Mouse (Mus musculus): ENCODE results near the gene Olfr360. TPM values are rescaled to one million over a fixed set of nuclear protein-coding genes. Genes with fewer than 3 reads are reported as not detected.

The Olfr360 gene
- not detected for polyA plus RNA-seq (2017; shearing (Covaris generic))

DNA sequence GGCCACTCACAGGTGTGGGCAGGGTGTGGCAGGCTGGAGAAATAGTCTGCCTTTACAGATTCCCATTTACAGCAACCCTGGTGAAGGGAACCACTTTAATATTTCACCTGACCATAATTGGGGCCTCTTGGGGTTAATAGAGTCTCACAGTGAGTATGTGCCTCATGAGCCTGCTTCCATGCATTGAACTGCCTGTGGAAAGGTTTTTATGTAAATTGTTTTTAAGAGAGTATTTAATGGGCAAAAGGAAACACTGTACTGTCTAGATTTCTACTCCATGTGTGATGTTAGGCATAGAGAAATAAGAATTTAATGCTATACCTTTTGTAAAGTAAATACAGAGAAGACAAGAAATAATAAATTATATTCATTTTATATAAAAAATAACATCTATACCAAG, at the start of gene Olfr360:
TSS of gene Olfr360 (plus strand) at position 301 of the 400 bp plus-strand sequence.

DNA sequence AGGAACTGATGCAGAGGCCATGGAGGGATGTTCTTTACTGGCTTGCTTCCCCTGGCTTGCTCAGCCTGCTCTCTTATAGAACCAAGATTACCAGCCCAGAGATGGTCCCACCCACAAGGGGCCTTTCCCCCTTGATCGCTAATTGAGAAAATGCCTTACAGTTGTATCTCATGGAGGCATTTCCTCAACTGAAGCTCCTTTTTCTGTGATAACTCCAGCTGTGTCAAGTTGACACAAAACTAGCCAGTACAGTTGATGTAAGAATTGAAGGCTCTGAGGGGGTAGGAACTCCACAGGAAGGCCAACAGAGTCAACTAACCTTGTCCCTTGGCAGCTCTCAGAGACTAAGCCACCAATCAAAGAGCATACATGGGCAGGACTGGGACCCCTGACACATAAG, 23.6 kb downstream of the Olfr360 start, which contains the start of gene Olfr361:
TSS of gene Olfr361 (minus strand) at position 101 of the 400 bp plus-strand sequence.

DNA sequence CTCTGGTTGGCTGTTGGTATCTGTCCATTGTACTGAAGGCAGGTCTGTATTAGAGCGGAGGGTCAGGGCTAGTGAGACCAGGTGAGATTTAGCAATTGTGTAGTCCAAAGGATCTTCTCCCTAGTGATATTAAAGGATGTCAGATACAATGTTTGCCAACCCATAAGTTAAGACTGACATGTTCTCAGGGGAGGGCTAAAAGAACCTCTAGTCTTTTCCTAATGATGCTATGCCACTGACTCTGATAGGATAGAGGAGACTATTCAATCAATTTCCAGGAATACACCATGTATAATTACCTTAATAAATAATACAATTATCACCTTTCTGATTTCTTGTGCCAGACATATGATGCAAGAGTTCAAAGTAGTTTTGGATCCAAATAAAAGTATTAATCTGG, 52.3 kb downstream of the Olfr360 start, which contains the start of gene Olfr362:
TSS of gene Olfr362 (minus strand) at position 101 of the 400 bp plus-strand sequence.

Other genes starting within 250 kb of the Olfr360 start
- gene Olfr3, start 248.7 kb upstream of the Olfr360 start, polyA plus RNA-seq (2017; shearing (Covaris generic)), result not detected
- gene Olfr350, start 219.4 kb upstream of the Olfr360 start, polyA plus RNA-seq (2017; shearing (Covaris generic)), result not detected
- not detected for gene Olfr351, start 203.1 kb upstream of the Olfr360 start, polyA plus RNA-seq (2017; shearing (Covaris generic))
- under 1 TPM in 1 of 2 experiments, not detected in 1; 0.09 TPM for gene Olfr352, start 197.3 kb upstream of the Olfr360 start, polyA plus RNA-seq (2017; shearing (Covaris generic))
- gene Olfr353, start 172.8 kb upstream of the Olfr360 start, polyA plus RNA-seq (2017; shearing (Covaris generic)), result not detected
- under 1 TPM; 0.05 to 0.31 TPM for gene Olfr354, start 160.1 kb upstream of the Olfr360 start, polyA plus RNA-seq (2017; shearing (Covaris generic))
- gene Olfr355, start 136.8 kb upstream of the Olfr360 start, polyA plus RNA-seq (2017; shearing (Covaris generic)), result under 1 TPM; 0.37 to 0.56 TPM
- gene Olfr356, start 128.6 kb upstream of the Olfr360 start, polyA plus RNA-seq (2017; shearing (Covaris generic)), result not detected
- not detected for gene Olfr357, start 71.9 kb upstream of the Olfr360 start, polyA plus RNA-seq (2017; shearing (Covaris generic))
- under 1 TPM; 0.11 to 0.22 TPM for gene Olfr358, start 56.4 kb upstream of the Olfr360 start, polyA plus RNA-seq (2017; shearing (Covaris generic))
- gene Olfr361, start 23.5 kb downstream of the Olfr360 start, polyA plus RNA-seq (2017; shearing (Covaris generic)), result under 1 TPM; 0.07 to 0.10 TPM
- not detected for gene Olfr362, start 52.2 kb downstream of the Olfr360 start, polyA plus RNA-seq (2017; shearing (Covaris generic))
- not detected for gene Olfr364-ps1, start 73.6 kb downstream of the Olfr360 start, polyA plus RNA-seq (2017; shearing (Covaris generic))
- gene Olfr365, start 122.5 kb downstream of the Olfr360 start, polyA plus RNA-seq (2017; shearing (Covaris generic)), result under 1 TPM; 0.02 to 0.05 TPM
- gene Olfr366, start 145.8 kb downstream of the Olfr360 start, polyA plus RNA-seq (2017; shearing (Covaris generic)), result not detected